Mouse (Mus musculus): ENCODE measurements at regions not wholly inside any gene's neighbourhood (a gene's known extent, or its start where the extent isn't known, plus 50 kb on each side); places are given as distances from the start of the nearest gene placed in this dataset.
A peak's percentile ranks its signal among the peaks of the same experiment; 100 is the strongest.

DNA sequence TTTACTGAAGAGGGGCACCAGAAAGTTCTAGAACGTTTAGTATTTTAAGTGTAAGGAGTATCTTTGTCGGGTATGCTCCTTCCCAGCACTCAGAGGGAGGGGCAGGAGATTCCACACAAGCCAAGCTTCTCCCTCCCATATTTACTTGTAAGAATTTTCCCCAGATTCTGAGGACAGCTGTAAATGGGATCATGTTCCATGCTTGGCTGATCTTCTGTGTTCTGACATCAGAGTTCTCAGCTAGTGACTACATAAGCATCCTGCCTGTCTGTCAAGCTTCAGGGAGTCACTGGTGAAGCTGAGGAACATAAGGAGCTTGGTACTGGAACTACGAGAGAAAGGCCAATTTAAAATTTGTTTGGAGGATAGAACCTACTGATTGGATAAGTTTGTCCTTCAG, 464.9 kb downstream of the Kcnj2 start:
- no peak overlapping the region for H3K9ac ChIP-seq (ENCODE audit: control insufficient read depth, low read depth, low read length, poor library complexity, severe bottlenecking)
- H3K4me3 ChIP-seq (ENCODE audit: control insufficient read depth in 1 of 2, insufficient read depth in 1 of 2, low read depth in 2 of 2, low read length in 2 of 2), result no peak overlapping the region
- H3K27me3 ChIP-seq (ENCODE audit: control insufficient read depth in 1 of 2, insufficient read depth in 2 of 2, low read length in 2 of 2), result peaks cover 1 to 2% of the 10 kb centered on the region in 2 experiments; a peak in 2 of 4 replicates
- H3K36me3 ChIP-seq (ENCODE audit: control insufficient read depth in 1 of 2, insufficient read depth in 2 of 2, low read length in 2 of 2), result no peaks in the 10 kb centered on the region
- H3K4me1 ChIP-seq (ENCODE audit: control insufficient read depth in 1 of 2, insufficient read depth in 2 of 2, low read length in 2 of 2), result no peaks in the 10 kb centered on the region
- H3K27ac ChIP-seq (ENCODE audit: control insufficient read depth, low read depth, low read length), result no peak overlapping the region
- TF ChIP-seq NRF1 (IDR thresholded peaks at IDR 0.05; ENCODE audit: insufficient read depth, low read depth, low read length, poor library complexity, severe bottlenecking) (no peak), POLR2AphosphoS2 (IDR thresholded peaks at IDR 0.05; ENCODE audit: low read length) (no peak), POLR2A (IDR thresholded peaks at IDR 0.05; ENCODE audit: control insufficient read depth in 1 of 2, insufficient read depth in 1 of 2, low read depth in 1 of 2, low read length in 2 of 2, poor library complexity in 1 of 2) (no peak), GATA1 (IDR thresholded peaks at IDR 0.05; ENCODE audit: low read depth, low read length) (no peak), MAX (IDR thresholded peaks at IDR 0.05; ENCODE audit: low read length) (no peak), USF1 (IDR thresholded peaks at IDR 0.05; ENCODE audit: low read depth, low read length) (no peak), EP300 (IDR thresholded peaks at IDR 0.05; ENCODE audit: low read depth in 1 of 2, low read length in 2 of 2) (no peak), BHLHE40 (IDR thresholded peaks at IDR 0.05; ENCODE audit: borderline replicate concordance, low read depth, low read length) (no peak), ELF1 (IDR thresholded peaks at IDR 0.05; ENCODE audit: low read depth, low read length) (no peak), ZC3H11A (IDR thresholded peaks at IDR 0.05; ENCODE audit: low read depth, low read length) (no peak), SMC3 (IDR thresholded peaks at IDR 0.05; ENCODE audit: low read depth, low read length) (no peak), KAT2A (conservative IDR thresholded peaks at IDR 0.05; ENCODE audit: low read depth, low read length) (no peak), CHD1 (IDR thresholded peaks at IDR 0.05; ENCODE audit: low read depth, low read length) (no peak), CHD2 (IDR thresholded peaks at IDR 0.05; ENCODE audit: low read length) (no peak), MEF2A (IDR thresholded peaks at IDR 0.05; ENCODE audit: extremely low read depth, insufficient replicate concordance, low read depth, low read length, poor library complexity, severe bottlenecking) (no peak), ZKSCAN1 (IDR thresholded peaks at IDR 0.05; ENCODE audit: low read depth, low read length) (no peak), ETS1 (IDR thresholded peaks at IDR 0.05; ENCODE audit: low read depth, low read length) (no peak)
- no peaks in the 10 kb centered on the region for H3K79me2 ChIP-seq (ENCODE audit: control insufficient read depth, insufficient read depth, low read length, poor library complexity)
- DNase-seq (ENCODE audit: low read depth, low spot score), result no peak
- H3K9me3 ChIP-seq (replicated peaks; ENCODE audit: insufficient read depth, low read length), result no peaks in the 10 kb centered on the region

DNA sequence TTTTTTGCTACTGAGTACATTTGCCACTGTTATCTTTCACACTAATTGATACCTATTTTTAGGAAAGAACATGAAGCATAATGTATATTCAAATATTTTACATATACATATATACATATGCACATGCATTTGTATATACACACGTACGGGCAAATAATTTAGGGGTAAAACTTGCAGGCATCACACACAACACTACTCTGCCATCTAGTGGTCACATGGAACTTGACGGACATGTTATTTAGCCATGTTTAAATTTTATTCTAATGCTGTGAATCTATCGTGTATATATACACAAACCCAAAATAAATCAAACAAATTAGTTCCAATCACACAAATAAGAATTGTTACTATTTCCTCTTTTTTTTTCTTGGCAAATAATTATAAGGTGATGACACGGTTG, 466.5 kb downstream of the Kcnj2 start:
- no peak overlapping the region for H3K9ac ChIP-seq (ENCODE audit: control insufficient read depth, low read depth, low read length, poor library complexity, severe bottlenecking)
- H3K36me3 ChIP-seq (ENCODE audit: control insufficient read depth in 1 of 2, insufficient read depth in 2 of 2, low read length in 2 of 2), result no peaks in the 10 kb centered on the region; a peak in 1 of 4 replicates
- H3K27ac ChIP-seq (ENCODE audit: control insufficient read depth, low read depth, low read length), result no peak overlapping the region
- peak; percentile 73 for DNase-seq (ENCODE audit: low read depth, low spot score)
- H3K79me2 ChIP-seq (ENCODE audit: control insufficient read depth, insufficient read depth, low read length, poor library complexity), result no peaks in the 10 kb centered on the region
- peaks cover 1 to 2% of the 10 kb centered on the region in 2 experiments; a peak in 2 of 4 replicates for H3K27me3 ChIP-seq (ENCODE audit: control insufficient read depth in 1 of 2, insufficient read depth in 2 of 2, low read length in 2 of 2)
- TF ChIP-seq TAL1 (IDR thresholded peaks at IDR 0.05; ENCODE audit: low read length) (no peak), MYC (IDR thresholded peaks at IDR 0.05; ENCODE audit: low read depth, low read length) (0 out of 2 replicates have a peak, but pooled peaks have one; percentile 22), TBP (IDR thresholded peaks at IDR 0.05; ENCODE audit: low read depth, low read length) (no peak), SIN3A (IDR thresholded peaks at IDR 0.05; ENCODE audit: low read length) (no peak), TCF12 (IDR thresholded peaks at IDR 0.05; ENCODE audit: low read depth, low read length) (no peak), CHD2 (IDR thresholded peaks at IDR 0.05; ENCODE audit: low read length) (no peak), HCFC1 (IDR thresholded peaks at IDR 0.05; ENCODE audit: low read depth, low read length) (no peak), CTCF (IDR thresholded peaks at IDR 0.05 in 2 of 3, conservative IDR thresholded peaks at IDR 0.05 in 1 of 3; ENCODE audit: control insufficient read depth in 1 of 3, insufficient read depth in 1 of 3, low read depth in 2 of 3, low read length in 3 of 3, poor library complexity in 1 of 3, severe bottlenecking in 1 of 3) (peak; percentile 54 to 90 (median 55)), SMC3 (IDR thresholded peaks at IDR 0.05; ENCODE audit: low read depth, low read length) (peak; percentile 88), RAD21 (IDR thresholded peaks at IDR 0.05; ENCODE audit: low read depth, low read length) (peak; percentile 92), BHLHE40 (IDR thresholded peaks at IDR 0.05; ENCODE audit: borderline replicate concordance, low read depth, low read length) (no peak), NELFE (IDR thresholded peaks at IDR 0.05; ENCODE audit: low read depth, low read length) (no peak), ZC3H11A (IDR thresholded peaks at IDR 0.05; ENCODE audit: low read depth, low read length) (peak; percentile 78), MAX (IDR thresholded peaks at IDR 0.05; ENCODE audit: low read length) (0 out of 2 replicates have a peak, but pooled peaks have one; percentile 32)
- H3K4me3 ChIP-seq (ENCODE audit: control insufficient read depth in 1 of 2, insufficient read depth in 1 of 2, low read depth in 2 of 2, low read length in 2 of 2), result no peak overlapping the region
- no peaks in the 10 kb centered on the region for H3K9me3 ChIP-seq (replicated peaks; ENCODE audit: insufficient read depth, low read length)
- peaks cover 1 to 3% of the 10 kb centered on the region in 2 experiments; a peak in 1 of 4 replicates for H3K4me1 ChIP-seq (ENCODE audit: control insufficient read depth in 1 of 2, insufficient read depth in 2 of 2, low read length in 2 of 2)
